In genomic region chr19:46846459-46846858, GRCm38 (mm10) we compare ENCODE assay signal across 20 mouse cellular contexts.
DNase-seq lines count a peak whose midpoint lies in the region; ATAC-seq and TF ChIP-seq lines count a peak whose summit lies in the region.
"Had no signal": no experiment of that assay in that cellular context is flagged by ENCODE, and none has a peak within 500 bp of the region (broad histone marks: within the 10 kb centered on the region; RNA-seq: fewer than 3 reads in every experiment).

No protein-coding gene starts in this region.

- H3K9me3 ChIP-seq in liver, embryonic 15.5 days (replicated peaks) = no peaks in the 10 kb centered on the region
- no peaks in the 10 kb centered on the region for H3K9me3 ChIP-seq in forebrain, postnatal 0 days (ENCODE audit: low read length)
- H3K9me3 ChIP-seq: hindbrain, embryonic 12.5 days; neural tube, embryonic 13.5 days; stomach, embryonic 15.5 days had no signal

- H3ac ChIP-seq in C2C12 (ENCODE audit: control insufficient read depth, insufficient read length, low read depth) = no peak overlapping the region

- no peaks in the 10 kb centered on the region for H3K36me3 ChIP-seq in C2C12 (ENCODE audit: control insufficient read depth, insufficient read depth)
- H3K36me3 ChIP-seq in liver, embryonic 15.5 days (replicated peaks) = no peaks in the 10 kb centered on the region
- no peaks in the 10 kb centered on the region for H3K36me3 ChIP-seq in forebrain, postnatal 0 days (ENCODE audit: insufficient read depth)
- H3K36me3 ChIP-seq: hindbrain, embryonic 12.5 days; neural tube, embryonic 13.5 days; stomach, embryonic 15.5 days had no signal

- intact Hi-C loops in gastrocnemius, adult 2 months (cut with DNase I) = no loop called here

- H3K27me3 ChIP-seq in C2C12 (ENCODE audit: control insufficient read depth, insufficient read depth, insufficient read length) = no peaks in the 10 kb centered on the region
- H3K27me3 ChIP-seq in liver, embryonic 15.5 days = no peaks in the 10 kb centered on the region
- no peaks in the 10 kb centered on the region for H3K27me3 ChIP-seq in forebrain, postnatal 0 days (ENCODE audit: insufficient read depth, low read length)
- H3K27me3 ChIP-seq: hindbrain, embryonic 12.5 days; neural tube, embryonic 13.5 days; stomach, embryonic 15.5 days had no signal

- no peaks in the 10 kb centered on the region for H3K79me2 ChIP-seq in C2C12 (ENCODE audit: control insufficient read depth, insufficient read depth)

- H3K4me1 ChIP-seq in liver, embryonic 15.5 days (replicated peaks) = peaks cover 56% of the 10 kb centered on the region
- no peaks in the 10 kb centered on the region for H3K4me1 ChIP-seq in forebrain, postnatal 0 days (ENCODE audit: insufficient read depth)

- no peak overlapping the region for H3K4me3 ChIP-seq in gastrocnemius, adult 2 months
- no peak overlapping the region for H3K4me3 ChIP-seq in C2C12 (ENCODE audit: insufficient read depth, poor library complexity, severe bottlenecking)
- H3K4me3 ChIP-seq in liver, embryonic 15.5 days (replicated peaks) = no peak overlapping the region
- H3K4me3 ChIP-seq in forebrain, postnatal 0 days (ENCODE audit: low read depth, low read length) = no peak overlapping the region
- H3K4me3 ChIP-seq: hindbrain, embryonic 12.5 days; neural tube, embryonic 13.5 days; stomach, embryonic 15.5 days had no signal

- ATAC-seq in erythroblast, adult 5-6 weeks (replicated peaks; ENCODE audit: low FRiP score, poor library complexity, severe bottlenecking) = peak; percentile 34
- peak; percentile 16; the same call in 1 of the 2 replicates for ATAC-seq in liver, embryonic 15.5 days (ENCODE audit: insufficient read depth)
- no peak for ATAC-seq in forebrain, postnatal 0 days
- ATAC-seq: intestine, postnatal 0 days; midbrain, embryonic 16.5 days had no signal

- peak overlapping the region; percentile 40 for H3K4me2 ChIP-seq in liver, embryonic 15.5 days
- H3K4me2 ChIP-seq in forebrain, postnatal 0 days (ENCODE audit: low read depth) = no peak overlapping the region
- H3K4me2 ChIP-seq: hindbrain, embryonic 12.5 days; neural tube, embryonic 13.5 days; stomach, embryonic 15.5 days had no signal

- no peak for TF ChIP-seq CTCF in gastrocnemius, adult 2 months (IDR thresholded peaks at IDR 0.05)
- TF ChIP-seq CTCF in C2C12 (IDR thresholded peaks at IDR 0.05; ENCODE audit: control insufficient read depth, insufficient read depth, insufficient read length) = no peak
- no peak for TF ChIP-seq CTCF in forebrain, postnatal 0 days (IDR thresholded peaks at IDR 0.05; ENCODE audit: low read depth)

- no peaks in the 10 kb centered on the region for H3K79me3 ChIP-seq in C2C12 (ENCODE audit: low read depth)

- WGBS in liver, embryonic 15.5 days (ENCODE audit: insufficient replicate concordance) = 20% methylated on average over 5 of the region's 5 CpGs
- 79% methylated on average over 5 of the region's 5 CpGs for WGBS in forebrain, postnatal 0 days

- no peak for DNase-seq in gastrocnemius, adult 2 months
- no peak for DNase-seq in gastrocnemius, adult 18-20 months (ENCODE audit: low spot score)
- DNase-seq in forebrain, postnatal 0 days = no peak
- DNase-seq in adrenal gland, postnatal 14 days = no peak
- DNase-seq in urinary bladder, postnatal 36 days (ENCODE audit: low spot score in 2 of 2) = no peak
- DNase-seq: cerebellum, adult 9-10 months; embryo, embryonic 11 days; gastrocnemius, postnatal 36 days; kidney, postnatal 10 days; layer of hippocampus, adult 9-11 months; lung, adult 18-20 months had no signal

- H3K27ac ChIP-seq in gastrocnemius, adult 2 months = peak overlapping the region; percentile 48
- peak overlapping the region; percentile 91 for H3K27ac ChIP-seq in liver, embryonic 15.5 days (replicated peaks)
- H3K27ac ChIP-seq in forebrain, postnatal 0 days (ENCODE audit: low read depth, low read length) = no peak overlapping the region
- H3K27ac ChIP-seq: hindbrain, embryonic 12.5 days; macrophage; neural tube, embryonic 13.5 days; stomach, embryonic 15.5 days had no signal

- peak overlapping the region; percentile 45 for H3K9ac ChIP-seq in liver, embryonic 15.5 days
- no peak overlapping the region for H3K9ac ChIP-seq in forebrain, postnatal 0 days
- H3K9ac ChIP-seq: hindbrain, embryonic 12.5 days; neural tube, embryonic 13.5 days; stomach, embryonic 15.5 days had no signal

TF ChIP-seq in C2C12, 6 proteins besides CTCF, POLR2A, EP300 and RAD21:
- TF ChIP-seq FOSL1 (IDR thresholded peaks at IDR 0.05; ENCODE audit: insufficient read depth, low read length, poor library complexity, severe bottlenecking) = peak; percentile 12
- TF ChIP-seq MYOD1 (IDR thresholded peaks at IDR 0.05; ENCODE audit: control insufficient read depth, insufficient read length, low read depth) = peak; percentile 96
- no peak for TF ChIP-seq MYOG (IDR thresholded peaks at IDR 0.05; ENCODE audit: control insufficient read depth, extremely low read depth, insufficient read length)
